Mouse (Mus musculus): ENCODE measurements around the gene Ppp2r5b. TPM values are rescaled to one million over a fixed set of nuclear protein-coding genes. Genes with fewer than 3 reads are reported as not detected.

Ppp2r5b gene
- polyA plus RNA-seq (2016; fragmentation: Nextera tagmentation; extraction: Ambion mirVana): 61.3 and 66.1 TPM in 2 replicates

DNA sequence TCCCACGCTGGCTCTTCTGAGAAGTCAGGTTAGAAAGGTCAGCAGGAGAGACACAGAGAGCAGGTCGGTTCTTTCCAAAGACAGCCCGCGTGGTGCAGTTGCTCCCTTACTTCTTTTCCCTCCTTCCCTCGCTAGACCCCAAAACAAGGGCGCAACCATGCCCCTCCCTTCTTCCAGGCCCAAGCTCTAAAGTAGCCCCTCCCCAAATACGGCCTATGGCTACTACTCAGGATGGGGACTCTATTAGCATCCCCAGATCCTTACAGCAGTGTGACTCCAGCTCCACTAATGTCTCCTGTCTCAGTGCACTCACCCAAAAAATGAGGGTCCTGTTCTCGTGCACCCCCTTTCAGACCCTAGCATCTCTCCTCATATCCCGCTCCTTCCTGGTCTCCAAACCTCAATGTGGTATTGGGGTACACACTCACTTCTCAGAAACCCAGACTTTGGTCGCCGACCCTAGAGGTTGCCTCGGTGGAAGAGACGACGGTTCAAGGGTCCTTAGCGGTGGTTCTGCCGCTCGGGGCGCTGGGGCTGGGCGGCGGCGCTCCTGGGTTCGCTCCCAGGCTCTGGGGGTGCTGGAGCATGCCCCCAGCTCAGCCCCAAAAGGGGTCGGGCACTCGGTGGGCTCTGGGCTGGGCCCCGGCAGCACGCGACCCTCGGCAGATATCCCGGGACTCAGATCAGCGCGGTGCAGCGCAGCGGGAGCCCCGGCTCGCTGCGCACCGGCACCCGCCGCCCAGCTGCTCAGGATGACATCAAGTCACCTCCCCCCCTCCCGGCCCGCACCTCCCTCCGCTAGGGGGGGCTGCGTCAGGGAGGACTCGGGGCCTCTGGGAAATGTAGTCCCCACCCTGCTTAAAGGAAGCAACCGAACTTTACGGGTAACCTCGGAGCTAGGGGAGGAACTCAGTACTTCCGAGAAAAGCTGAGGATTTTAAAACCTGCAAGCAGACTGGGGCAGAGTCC lies at the start of gene Ppp2r5b:
TSS of gene Ppp2r5b (minus strand) at position 789 of the 969 bp plus-strand sequence.
- H3K36me3 ChIP-seq: peaks cover 28% of the 10 kb centered on the region
- no peaks in the 10 kb centered on the region for H3K9me3 ChIP-seq
- peak within 1 kb of the TSS; percentile 90 for H3K27ac ChIP-seq (replicated peaks)
- H3K4me2 ChIP-seq (replicated peaks): peak within 1 kb of the TSS; percentile 69
- H3K27me3 ChIP-seq: no peaks in the 10 kb centered on the region
- H3K4me3 ChIP-seq: peak within 1 kb of the TSS; percentile 77
- peaks cover 19% of the 10 kb centered on the region for H3K4me1 ChIP-seq
- WGBS: 1% methylated on average over 43 of the region's 48 CpGs
- peak; percentile 93 for ATAC-seq (ENCODE audit: low FRiP score, low read depth)
- peak within 1 kb of the TSS; percentile 81 for H3K9ac ChIP-seq (replicated peaks)

DNA sequence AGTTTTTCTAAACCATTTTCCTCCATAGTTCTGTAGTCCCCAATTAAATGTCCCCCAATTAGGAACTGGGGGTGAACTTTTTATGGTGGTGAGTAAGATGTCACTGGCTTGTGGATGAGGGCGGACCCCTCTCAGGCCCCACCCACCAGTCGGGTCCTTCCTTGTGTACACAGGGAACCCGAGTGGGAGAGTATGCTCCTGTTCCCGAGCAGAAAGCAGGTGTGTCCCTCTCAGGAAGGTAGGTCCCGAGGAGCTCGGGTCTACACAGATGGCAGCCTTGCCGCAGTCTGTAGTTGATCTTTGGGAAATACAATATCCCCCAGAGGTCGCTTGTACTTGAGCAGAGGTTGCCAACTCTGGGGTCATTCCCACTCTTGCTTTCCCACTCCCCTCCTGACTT lies 49.6 kb upstream of the Ppp2r5b start:
- Histone ChIP-seq H3K4me3 (no peak overlapping the region), H3K4me1 (peaks cover 4% of the 10 kb centered on the region; the same call in 1 of the 2 replicates), H3K27me3 (no peaks in the 10 kb centered on the region), H3K4me2 (replicated peaks) (no peak overlapping the region), H3K9ac (replicated peaks) (no peak overlapping the region), H3K9me3 (no peaks in the 10 kb centered on the region), H3K27ac (replicated peaks) (no peak overlapping the region), H3K36me3 (peaks cover 81% of the 10 kb centered on the region)
- 81% methylated on average over 8 of the region's 8 CpGs for WGBS
- no peak for ATAC-seq (ENCODE audit: low FRiP score, low read depth)

DNA sequence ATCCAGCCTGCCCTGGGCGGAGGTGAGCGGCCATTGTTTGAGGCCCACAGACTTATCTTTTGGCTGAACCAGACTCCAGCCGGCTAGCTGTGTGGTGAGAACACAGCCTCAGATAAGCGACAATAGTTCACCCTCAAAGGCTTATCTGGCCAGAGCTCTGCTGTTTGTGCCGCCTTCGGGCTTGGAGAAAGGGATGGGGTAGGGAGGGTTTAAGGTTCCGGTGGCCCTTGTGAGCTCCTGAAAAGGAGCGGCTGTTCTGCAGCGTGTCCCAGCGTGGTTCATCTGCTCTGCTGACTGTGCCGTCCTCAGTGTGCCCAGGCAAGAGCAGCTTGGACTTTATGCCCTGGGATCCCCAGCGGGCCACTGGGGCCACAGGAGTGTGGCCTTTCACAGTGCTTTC lies 48.8 kb upstream of the Ppp2r5b start:
- H3K9ac ChIP-seq (replicated peaks): 0 out of 2 replicates have a peak overlapping the region, but pooled peaks have one; percentile 20
- ATAC-seq (ENCODE audit: low FRiP score, low read depth): no peak
- 95% methylated on average over 12 of the region's 12 CpGs for WGBS
- H3K27ac ChIP-seq (replicated peaks): no peak overlapping the region
- H3K9me3 ChIP-seq: no peaks in the 10 kb centered on the region
- H3K4me1 ChIP-seq: peaks cover 11% of the 10 kb centered on the region
- H3K4me3 ChIP-seq: no peak overlapping the region
- H3K27me3 ChIP-seq: no peaks in the 10 kb centered on the region
- H3K36me3 ChIP-seq: peaks cover 77% of the 10 kb centered on the region
- no peak overlapping the region for H3K4me2 ChIP-seq (replicated peaks)

DNA sequence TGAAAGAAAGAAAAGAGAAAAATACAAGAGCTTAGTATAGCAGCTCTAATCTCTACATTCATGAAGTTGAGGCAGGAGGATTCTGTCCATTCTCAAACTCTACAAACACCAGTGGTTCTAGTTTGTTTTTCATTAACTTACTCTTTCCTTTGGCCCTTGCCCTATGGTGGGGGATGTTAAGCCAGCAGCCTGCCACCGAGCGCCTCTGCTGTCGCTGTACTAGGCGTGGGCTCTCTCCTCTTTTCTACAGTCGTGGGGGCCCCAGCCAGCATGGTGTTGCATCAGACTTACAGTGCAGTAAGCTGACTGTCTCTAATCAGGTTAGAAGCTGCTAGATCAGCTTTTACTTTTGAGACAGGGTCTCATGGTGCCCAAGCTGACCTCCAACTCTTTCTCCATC lies 47.3 kb upstream of the Ppp2r5b start:
- Histone ChIP-seq H3K27me3 (no peaks in the 10 kb centered on the region), H3K4me2 (replicated peaks) (no peak overlapping the region), H3K4me1 (peaks cover 23% of the 10 kb centered on the region), H3K27ac (replicated peaks) (no peak overlapping the region), H3K36me3 (peaks cover 79% of the 10 kb centered on the region), H3K9me3 (no peaks in the 10 kb centered on the region), H3K4me3 (no peak overlapping the region), H3K9ac (replicated peaks) (no peak overlapping the region)
- 90% methylated on average over 5 of the region's 5 CpGs for WGBS
- no peak for ATAC-seq (ENCODE audit: low FRiP score, low read depth)

DNA sequence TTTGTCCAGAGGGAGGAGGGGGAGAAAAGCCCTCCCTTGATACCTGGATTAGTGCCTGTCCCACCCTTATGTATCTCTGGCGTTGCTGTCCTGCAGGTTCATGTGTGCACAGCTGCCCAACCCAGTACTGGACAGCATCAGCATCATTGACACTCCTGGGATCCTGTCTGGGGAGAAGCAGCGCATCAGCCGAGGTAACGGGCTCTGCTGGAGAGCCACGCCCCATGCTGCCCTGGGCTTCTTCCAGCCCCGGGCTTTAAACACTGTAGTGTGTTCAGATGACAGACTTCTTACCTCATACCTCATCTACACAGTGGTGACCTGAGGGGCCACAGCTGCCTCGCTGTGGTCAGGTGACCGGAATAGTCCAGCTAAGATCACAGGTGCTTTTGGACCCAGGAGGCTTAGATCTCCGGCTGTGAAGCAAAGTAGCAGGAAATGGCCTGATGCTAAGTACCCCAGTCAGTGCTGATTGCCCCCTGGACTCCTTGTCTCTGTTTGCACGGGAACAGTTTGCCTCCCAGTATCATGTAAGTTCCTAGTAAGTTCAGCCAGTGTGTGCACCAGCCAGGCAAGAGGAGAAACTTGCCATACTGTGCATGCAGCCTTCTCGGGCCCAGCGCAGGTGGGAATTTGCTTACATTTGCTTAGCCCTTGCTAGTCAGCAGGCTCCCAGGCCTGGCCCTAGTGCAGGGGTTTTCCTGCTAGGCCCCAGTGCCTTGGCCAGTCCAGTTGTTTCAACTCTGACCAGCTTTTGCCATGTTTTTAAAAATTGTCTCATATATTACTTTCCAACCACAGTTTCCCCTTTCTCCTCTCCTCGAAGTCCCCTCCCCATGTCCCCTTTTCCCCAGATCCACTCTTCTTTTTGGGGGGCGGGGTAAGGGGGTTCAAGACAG lies 45.7 kb upstream of the Ppp2r5b start:
- Histone ChIP-seq H3K4me2 (replicated peaks) (no peak overlapping the region), H3K27ac (replicated peaks) (no peak overlapping the region), H3K4me3 (no peak overlapping the region), H3K27me3 (no peaks in the 10 kb centered on the region), H3K4me1 (peaks cover 26% of the 10 kb centered on the region), H3K9ac (replicated peaks) (peak overlapping the region; percentile 11; the same call in 1 of the 2 replicates), H3K36me3 (peaks cover 65% of the 10 kb centered on the region), H3K9me3 (no peaks in the 10 kb centered on the region)
- ATAC-seq (ENCODE audit: low FRiP score, low read depth): no peak
- WGBS: 86% methylated on average over 14 of the region's 14 CpGs

DNA sequence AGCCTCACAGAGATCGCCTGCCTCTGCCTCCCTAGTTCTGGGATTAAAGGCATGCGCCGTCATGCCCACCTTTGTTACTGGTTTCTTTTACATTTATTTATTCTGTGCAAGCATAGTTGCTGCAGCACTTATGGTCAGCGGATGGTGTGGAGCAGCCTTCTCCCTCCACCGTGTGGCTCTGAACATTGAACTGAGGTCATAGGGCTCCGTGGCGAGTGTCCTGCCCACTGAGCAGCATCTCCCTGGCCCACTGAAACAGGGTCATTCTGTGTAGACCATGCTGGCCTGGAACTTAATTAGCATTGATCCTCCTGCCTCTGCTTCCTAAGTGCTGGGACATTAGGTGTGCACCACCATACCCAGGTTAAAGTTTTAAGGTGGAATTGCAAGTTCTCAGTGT lies 44.9 kb upstream of the Ppp2r5b start:
- Histone ChIP-seq H3K4me1 (peaks cover 33% of the 10 kb centered on the region), H3K9me3 (no peaks in the 10 kb centered on the region), H3K9ac (replicated peaks) (no peak overlapping the region), H3K27ac (replicated peaks) (no peak overlapping the region), H3K4me2 (replicated peaks) (no peak overlapping the region), H3K27me3 (no peaks in the 10 kb centered on the region), H3K4me3 (no peak overlapping the region), H3K36me3 (peaks cover 57% of the 10 kb centered on the region)
- no peak for ATAC-seq (ENCODE audit: low FRiP score, low read depth)
- WGBS: 91% methylated on average over 7 of the region's 7 CpGs

DNA sequence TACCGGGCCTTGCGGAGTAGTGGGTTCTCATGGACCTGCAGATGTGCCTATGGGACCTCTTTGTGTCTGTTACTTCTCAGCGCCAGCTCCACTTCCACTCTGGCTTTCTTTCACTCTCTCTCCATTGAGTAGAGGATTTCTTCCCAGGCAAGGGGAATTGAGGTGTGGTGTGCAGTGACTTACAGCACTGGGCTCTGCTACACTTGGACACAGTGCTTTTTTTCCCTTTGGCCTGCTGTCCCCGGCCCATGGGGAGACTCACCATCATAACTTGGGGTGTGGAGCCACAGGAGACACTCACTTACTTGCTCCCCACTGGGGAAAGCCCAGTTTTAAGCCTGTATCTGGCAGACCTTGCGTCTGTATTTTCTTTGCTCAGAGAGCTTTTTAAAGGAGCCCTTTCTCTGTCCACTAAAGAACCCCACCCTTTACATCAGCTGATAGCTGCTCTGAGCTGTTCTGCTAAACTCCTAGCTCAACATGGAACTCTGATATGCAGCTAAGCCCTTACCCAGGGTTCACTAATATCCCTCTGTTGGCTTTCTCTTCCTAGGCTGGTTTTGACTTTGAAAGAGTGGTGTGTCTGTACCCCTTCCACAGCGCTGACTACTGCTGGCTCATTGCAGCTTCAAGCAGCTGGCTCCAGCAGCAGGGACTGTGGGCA lies 43.9 kb upstream of the Ppp2r5b start:
- H3K27ac ChIP-seq (replicated peaks): no peak overlapping the region; the same call in 1 of the 2 replicates
- H3K4me1 ChIP-seq: peaks cover 37% of the 10 kb centered on the region
- no peak for ATAC-seq (ENCODE audit: low FRiP score, low read depth)
- no peaks in the 10 kb centered on the region for H3K9me3 ChIP-seq
- H3K4me2 ChIP-seq (replicated peaks): peak overlapping the region; percentile 95
- peak overlapping the region; percentile 82; the same call in 1 of the 2 replicates for H3K4me3 ChIP-seq
- H3K27me3 ChIP-seq: no peaks in the 10 kb centered on the region
- WGBS: 90% methylated on average over 6 of the region's 6 CpGs
- peaks cover 48% of the 10 kb centered on the region for H3K36me3 ChIP-seq
- peak overlapping the region; percentile 88; the same call in 1 of the 2 replicates for H3K9ac ChIP-seq (replicated peaks)

DNA sequence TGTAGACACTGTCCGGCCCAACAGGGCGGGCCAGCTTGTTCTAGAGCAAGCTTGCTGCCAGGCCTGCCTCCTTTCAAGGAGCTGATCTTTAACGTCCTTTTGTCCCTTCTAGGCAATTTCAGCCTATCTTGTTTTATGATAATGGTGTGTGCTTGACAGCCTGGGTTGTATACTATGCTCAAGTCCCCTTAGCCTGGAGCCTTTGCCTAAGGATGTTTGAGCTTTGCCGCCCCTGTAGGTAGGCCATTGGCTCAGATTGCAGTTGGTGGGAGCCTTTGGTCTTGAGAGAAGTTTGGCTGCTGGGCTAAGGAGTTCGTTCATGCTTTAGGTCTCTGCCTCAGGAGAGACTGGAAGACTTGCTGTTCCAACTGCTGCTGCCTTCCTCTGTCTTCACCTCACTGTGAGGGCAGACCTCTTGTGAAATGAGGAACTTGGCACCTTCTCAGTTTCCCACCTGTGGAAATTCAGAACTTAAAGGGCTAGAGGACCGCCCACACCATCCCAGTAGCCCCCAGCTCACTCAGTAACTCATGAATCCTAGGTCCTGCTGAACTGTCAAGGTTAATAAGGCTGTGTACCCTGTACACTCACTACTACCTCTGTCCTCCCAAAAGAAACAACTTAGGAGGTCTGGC lies 42.9 kb upstream of the Ppp2r5b start:
- Histone ChIP-seq H3K4me2 (replicated peaks) (peak overlapping the region; percentile 95), H3K4me1 (peaks cover 37% of the 10 kb centered on the region), H3K4me3 (peak overlapping the region; percentile 82), H3K9ac (replicated peaks) (peak overlapping the region; percentile 88), H3K9me3 (no peaks in the 10 kb centered on the region), H3K27me3 (no peaks in the 10 kb centered on the region), H3K27ac (replicated peaks) (no peak overlapping the region), H3K36me3 (peaks cover 38% of the 10 kb centered on the region)
- WGBS: 49% methylated on average over 6 of the region's 6 CpGs
- no peak for ATAC-seq (ENCODE audit: low FRiP score, low read depth)

DNA sequence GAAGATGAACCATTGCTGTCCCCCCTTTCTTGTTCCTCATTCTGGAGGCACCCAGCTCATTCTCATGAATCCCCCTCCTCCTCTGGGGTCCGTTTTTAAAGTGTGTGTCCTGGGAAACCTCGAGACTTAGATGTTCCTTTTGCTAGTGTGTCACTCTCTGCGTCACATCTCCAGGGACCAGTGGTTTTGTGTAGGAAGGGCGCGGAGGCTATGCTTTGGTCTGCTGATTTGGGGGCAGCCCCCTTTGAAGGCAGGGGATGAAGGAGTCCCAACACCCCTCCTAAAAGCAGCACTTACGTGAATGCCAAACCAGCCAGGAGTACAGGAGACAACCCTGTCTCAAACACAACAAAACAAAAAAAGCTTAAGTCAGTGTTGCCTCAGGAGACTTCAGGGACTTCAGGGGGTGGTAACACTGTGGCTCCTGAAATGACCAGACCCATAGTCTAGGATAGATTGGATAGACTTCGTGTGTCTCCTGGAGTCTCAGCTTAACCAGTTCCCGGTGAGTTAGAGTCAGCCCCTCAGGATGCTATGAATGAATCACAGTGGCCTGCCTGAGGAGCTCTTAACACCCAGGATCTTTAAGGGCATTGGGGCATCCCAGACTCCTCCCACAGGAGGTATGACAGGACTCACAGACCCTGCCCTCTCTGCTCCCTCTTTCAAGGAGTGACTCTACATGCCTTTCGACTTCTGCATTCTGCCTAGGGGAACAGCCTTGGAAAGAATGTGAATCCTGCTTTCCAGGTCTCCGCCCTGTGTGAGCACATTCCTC lies 42.2 kb upstream of the Ppp2r5b start:
- no peak overlapping the region for H3K27ac ChIP-seq (replicated peaks)
- peak overlapping the region; percentile 95 for H3K4me2 ChIP-seq (replicated peaks)
- ATAC-seq (ENCODE audit: low FRiP score, low read depth): no peak
- WGBS: 10% methylated on average over 10 of the region's 10 CpGs
- no peaks in the 10 kb centered on the region for H3K9me3 ChIP-seq
- H3K27me3 ChIP-seq: no peaks in the 10 kb centered on the region
- peak overlapping the region; percentile 82 for H3K4me3 ChIP-seq
- peaks cover 37% of the 10 kb centered on the region for H3K4me1 ChIP-seq
- H3K9ac ChIP-seq (replicated peaks): peak overlapping the region; percentile 88
- H3K36me3 ChIP-seq: peaks cover 31% of the 10 kb centered on the region

DNA sequence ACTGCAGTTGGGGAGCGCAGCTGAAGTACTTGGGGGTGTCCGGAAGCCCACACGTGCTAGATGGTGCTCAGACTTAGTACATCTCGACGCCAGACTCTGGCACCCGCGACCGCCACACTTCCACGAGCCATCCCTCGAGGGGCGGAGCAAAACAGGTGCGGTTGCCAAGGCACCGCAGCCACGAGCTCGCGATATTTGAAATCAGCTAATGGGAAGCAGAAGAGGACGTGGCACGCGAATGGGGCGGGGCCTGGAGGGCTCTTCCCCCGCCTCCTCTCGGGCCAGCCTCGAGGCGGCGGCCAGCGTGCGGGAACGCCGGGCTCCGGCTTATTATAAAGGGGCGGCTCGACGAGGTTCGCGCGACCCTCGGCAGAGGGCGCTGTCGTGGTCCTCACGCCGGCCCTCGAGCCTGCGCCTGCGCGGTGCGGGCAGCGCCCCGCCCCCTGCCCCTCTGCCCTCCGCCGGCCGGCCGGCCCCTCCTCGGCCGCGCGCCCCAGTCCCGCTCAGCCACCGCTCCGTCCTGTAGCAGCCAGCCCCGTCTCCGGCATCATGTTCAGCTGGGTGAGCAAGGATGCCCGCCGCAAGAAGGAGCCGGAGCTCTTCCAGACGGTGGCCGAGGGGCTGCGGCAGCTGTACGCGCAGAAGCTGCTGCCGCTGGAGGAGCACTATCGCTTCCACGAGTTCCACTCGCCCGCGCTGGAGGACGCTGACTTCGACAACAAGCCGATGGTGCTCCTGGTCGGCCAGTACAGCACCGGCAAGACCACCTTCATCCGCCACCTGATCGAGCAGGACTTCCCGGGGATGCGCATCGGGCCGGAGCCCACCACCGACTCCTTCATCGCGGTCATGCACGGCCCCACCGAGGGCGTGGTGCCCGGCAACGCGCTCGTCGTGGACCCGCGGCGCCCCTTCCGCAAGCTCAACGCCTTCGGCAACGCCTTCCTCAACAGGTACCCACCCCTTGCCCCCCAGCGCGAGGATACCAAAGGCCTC lies 41.1 kb upstream of the Ppp2r5b start, which contains the start of gene Ehd1:
TSS of gene Ehd1 (plus strand) at position 300 of the 996 bp plus-strand sequence.
- peak within 1 kb of the TSS; percentile 82 for H3K4me3 ChIP-seq
- peak within 1 kb of the TSS; percentile 78 for H3K27ac ChIP-seq (replicated peaks)
- ATAC-seq (ENCODE audit: low FRiP score, low read depth): peak; percentile 98
- H3K9ac ChIP-seq (replicated peaks): peak within 1 kb of the TSS; percentile 88
- H3K4me1 ChIP-seq: peaks cover 37% of the 10 kb centered on the region
- WGBS: under 1% methylated on average over 103 of the region's 106 CpGs
- no peaks in the 10 kb centered on the region for H3K9me3 ChIP-seq
- peak within 1 kb of the TSS; percentile 95 for H3K4me2 ChIP-seq (replicated peaks)
- peaks cover 20% of the 10 kb centered on the region for H3K36me3 ChIP-seq
- H3K27me3 ChIP-seq: no peaks in the 10 kb centered on the region

Data from midbrain, embryonic 12.5 days (tissue).